Mouse (Mus musculus) left cerebral cortex, adult 18-20 months (tissue): ENCODE measurements around the gene Clec16a. TPM values are rescaled to one million over a fixed set of nuclear protein-coding genes. Genes with fewer than 3 reads are reported as not detected.
A peak's percentile ranks its signal among the peaks of the same experiment; 100 is the strongest.

Source experiments
- DNase-seq, 2 experiments: peaks; one replicate each; pipeline ENCODE4 v3.0.0; 2021 to 2022; ENCODE audit warnings: low spot score in 2 of 2, mixed read lengths in 1 of 2
- long read RNA-seq, 2 experiments: library from polyadenylated mRNA; stranded (forward); transcript quantifications; one replicate each; pipeline ENCODE4 v2.0.0; 2021
- total RNA-seq, 2 experiments: library from RNA; stranded (reverse); gene quantifications; 2 replicates each; pipeline ENCODE4 v1.2.3; 2021

Gene Clec16a
- total RNA-seq = 10 to 100 TPM; 98.0 to 98.1 TPM
- long read RNA-seq, experiment 1, partial matches to known transcripts = 51 of 72 reads
- long read RNA-seq, experiment 1, other reads (novel, unspliced or antisense) = 21 of 72 reads
- long read RNA-seq, experiment 2, partial matches to known transcripts = 9 of 51 reads
- long read RNA-seq, experiment 2, other reads (novel, unspliced or antisense) = 42 of 51 reads

DNA sequence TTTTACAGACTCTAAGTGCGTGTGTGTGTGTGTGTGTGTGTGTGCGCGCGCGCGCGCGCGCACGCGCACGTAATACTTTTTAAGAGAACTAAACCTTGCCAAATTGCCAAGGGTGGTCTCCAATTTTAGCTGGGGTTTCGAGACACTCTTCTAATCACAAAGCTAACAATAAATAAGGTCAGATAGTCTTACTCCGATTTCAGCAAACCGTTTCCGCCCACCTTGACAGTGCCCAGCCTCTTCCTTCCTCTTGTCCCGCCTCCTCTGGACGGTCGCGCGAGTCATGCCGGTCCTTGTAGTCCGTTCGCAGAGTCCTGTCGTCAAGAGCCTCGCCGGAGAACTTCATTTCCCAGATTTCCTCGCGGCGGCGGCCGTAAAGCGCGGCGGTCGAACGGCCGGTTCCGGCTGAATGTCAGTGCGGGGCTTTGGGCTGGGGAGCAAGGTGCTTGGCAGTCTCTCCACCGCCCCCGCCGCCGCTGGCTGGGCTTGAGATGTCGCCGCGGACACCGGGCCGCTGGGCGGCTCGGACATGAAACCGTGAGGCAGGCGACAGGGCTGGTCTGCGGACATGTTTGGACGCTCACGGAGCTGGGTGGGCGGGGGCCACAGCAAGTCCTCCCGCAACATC lies at the start of gene Clec16a:
Gene Clec16a, plus strand, starts transcription at position 345 of the 628 bp plus-strand sequence.
- peak; percentile 96 to 98 for DNase-seq

DNA sequence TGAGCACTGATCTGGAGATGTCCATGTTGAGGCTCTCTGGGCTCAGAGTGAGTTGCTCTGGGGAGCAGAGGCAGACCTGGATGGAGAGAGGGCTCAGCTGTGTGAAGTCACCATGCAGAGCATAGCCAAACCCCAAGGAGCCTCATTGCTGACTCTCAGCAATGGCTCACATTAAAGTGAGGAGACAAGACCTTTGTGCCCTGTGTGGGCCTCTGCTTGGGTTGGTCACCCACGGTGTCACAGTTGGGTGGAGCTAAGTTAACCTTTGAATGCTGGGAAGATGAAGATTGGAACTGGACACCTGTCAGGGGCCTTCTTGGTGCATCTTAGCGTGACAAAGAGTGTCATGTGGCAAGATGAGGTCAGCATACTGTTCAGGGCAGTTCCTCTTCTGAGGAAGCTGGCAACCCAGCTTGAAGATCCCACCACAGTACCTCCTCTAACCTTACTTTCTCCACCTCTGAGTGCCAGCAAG lies 49.3 kb upstream of the Clec16a start:
- DNase-seq = no peak

DNA sequence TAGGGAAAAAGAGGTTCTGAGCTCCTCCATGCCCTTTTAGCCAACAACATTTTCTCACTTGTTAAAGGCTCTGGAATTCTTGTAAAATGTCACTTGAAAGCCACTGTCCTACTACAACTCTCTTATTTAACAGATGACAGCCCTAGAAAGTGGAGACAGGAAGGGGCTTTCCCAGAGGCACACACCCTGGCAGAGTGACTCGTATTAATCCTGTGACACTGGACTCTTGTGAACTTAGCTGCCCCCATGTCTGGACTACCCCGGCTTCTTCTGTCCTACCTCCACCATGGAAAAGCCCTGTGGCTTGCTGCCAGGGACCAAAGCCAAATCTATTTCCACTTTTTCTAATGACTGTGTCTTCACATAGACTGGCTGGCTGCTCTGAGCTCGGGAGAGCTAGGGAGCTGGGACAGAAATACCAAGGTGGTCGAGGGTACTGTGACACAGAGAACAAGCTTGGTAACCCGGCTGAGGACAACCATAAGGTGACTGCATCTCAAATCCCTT lies 47.0 kb upstream of the Clec16a start:
- no peak for DNase-seq

DNA sequence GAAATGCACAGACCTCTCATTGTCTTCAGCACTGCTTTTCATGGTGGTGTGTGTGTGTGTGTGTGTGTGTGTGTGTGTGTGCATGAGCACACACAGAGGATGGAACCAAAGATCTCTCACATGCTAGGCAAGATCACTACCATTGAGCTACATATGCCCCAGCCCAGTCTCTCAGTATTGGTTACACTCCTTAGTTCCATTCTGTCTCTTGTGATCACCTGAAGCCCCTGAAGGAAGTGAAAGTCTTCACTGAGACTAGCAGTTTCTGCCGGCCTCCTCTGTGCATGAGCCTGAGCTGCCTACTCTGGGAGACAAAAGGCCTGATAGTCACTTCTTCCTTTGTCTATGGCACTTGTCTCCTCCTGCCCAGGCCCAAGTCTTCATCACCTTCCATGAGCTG lies 46.0 kb upstream of the Clec16a start:
- no peak for DNase-seq

- DNase-seq = no peak
These were observed 43.3 kb upstream of the Clec16a start for GRCm38 (mm10) chr16:10501865-10502264.

- no peak for DNase-seq
These were observed 42.1 kb upstream of the Clec16a start for GRCm38 (mm10) chr16:10503058-10503457.

DNA sequence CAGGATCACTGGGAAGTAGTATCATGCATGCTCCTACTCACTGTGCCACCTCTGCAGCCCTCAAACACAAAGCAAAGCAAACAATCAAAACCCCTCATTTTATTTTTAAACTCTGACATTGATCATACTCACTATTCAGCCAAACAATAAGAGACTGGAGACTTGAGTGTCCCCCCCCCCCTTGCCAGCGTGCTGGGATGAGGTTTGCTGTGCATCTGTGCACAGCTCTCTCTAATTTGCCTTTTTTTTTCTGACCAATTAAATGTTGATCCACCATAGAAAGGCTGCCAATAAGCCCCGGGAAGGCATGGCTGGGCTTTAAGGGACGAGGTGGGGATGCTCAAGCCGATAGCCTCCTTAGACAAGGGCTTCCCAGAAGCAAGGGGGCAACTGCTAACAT lies 37.7 kb upstream of the Clec16a start:
- DNase-seq = no peak

- DNase-seq = no peak
These were observed 36.4 kb upstream of the Clec16a start for GRCm38 (mm10) chr16:10508691-10509090.

DNA sequence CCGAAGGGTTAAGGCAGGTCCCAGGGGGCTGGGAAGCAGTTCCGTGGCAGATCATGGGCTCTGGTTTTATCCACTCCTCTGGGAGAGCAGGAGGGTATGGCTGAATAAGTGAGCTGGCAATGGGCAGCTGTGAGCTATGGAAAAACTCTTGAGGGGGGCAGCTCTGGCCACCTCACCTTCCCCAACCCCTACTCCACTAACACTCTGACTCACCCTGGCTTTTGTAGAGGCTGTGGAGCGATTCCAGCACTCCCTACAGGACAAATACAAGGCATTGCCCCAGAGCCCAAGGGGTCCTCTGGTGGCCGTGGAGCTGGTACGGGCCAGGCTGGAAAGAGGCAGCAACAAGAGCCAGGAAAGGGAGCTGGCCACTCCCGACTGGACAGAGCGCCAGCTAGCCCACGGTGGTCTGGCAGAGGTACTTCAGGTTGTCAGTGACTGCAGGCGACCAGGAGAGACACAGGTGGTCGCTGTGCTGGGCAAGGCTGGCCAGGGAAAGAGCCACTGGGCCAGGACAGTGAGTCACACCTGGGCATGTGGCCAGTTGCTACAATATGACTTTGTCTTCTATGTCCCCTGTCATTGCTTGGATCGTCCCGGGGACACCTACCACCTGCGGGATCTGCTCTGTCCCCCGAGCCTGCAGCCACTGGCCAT lies 34.5 kb upstream of the Clec16a start:
- no peak for DNase-seq

- DNase-seq = no peak
These were observed 34.0 kb upstream of the Clec16a start for GRCm38 (mm10) chr16:10511134-10511520.

DNA sequence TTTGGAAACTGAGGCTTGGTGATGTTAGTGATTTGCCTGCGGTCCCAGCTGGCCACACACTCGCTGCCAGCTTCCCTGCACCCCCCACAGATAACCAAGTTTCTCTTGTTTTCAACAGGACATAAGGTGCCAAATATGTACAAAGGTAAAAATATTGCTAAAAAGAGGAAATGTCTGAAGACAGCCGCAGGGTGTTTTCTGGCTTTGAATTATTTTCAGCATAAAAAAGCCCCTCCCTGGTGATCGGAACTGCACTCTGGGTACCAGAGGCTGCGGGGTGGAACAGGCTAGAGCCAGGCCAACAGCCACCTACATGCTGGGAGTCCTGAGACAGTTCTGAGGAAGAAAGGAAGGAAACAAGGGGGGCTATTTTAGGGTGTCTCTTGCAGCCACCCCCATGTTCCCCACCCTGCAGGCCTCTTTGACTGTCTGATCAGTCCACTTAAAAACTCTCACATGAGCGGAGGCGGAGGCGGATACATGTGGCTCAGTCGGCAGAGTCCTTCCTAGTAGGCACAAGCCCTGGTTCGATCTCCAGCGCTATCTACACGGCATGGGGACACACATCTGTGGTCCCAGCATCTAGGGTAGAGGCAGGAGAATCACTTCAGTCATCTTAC lies 29.1 kb upstream of the Clec16a start:
- DNase-seq = no peak

DNA sequence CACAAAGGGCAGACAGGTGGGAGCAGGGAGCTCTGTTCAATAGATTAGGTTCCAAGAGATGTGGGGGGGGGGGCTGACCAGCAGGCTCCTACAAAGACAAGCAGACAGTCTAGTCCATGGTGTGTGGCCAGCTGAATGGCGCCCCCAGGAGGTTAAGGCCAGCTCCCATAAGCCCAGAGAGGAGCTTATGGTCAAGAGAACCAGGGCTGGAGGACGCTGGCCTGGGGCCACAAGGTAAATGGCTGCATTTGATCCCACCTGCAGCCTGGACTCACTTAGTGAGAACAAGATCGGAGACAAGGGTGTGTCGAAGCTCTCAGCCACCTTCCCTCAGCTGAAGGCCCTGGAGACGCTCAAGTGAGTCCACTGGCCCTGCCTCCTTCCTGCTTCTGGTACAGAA lies 27.1 kb upstream of the Clec16a start:
- no peak for DNase-seq

DNA sequence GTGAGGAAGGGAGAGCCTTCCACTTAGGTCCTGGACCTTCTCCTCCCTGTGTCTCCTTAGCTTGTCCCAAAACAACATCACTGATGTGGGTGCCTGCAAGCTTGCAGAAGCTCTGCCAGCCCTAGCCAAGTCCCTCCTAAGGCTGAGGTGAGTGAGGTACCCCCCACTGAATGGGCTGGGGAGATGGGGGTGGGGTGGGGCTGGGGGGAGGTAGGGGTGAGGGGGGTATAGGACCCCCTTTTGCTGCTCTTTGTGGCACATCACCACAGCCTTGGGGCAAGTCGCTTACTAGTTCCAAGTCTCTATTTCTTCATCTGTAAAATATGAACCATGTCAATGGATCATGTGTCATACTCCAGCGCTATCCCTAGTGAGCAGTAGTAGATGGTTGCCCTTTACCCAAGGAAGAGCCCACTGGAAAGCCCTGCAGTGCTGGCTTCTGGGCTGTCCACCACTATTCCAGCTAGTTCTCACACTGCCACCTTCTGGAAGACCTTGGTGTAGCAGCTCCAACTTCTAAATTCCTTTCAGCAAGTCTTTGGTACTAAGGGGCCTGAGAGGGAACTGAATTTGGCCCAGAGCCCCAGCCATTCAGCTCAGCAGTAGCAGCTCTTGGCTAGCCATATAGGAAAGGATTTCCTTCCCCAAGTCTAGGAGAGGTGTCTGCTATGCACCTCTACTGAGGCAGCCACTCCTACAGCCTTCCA lies 24.1 kb upstream of the Clec16a start:
- peak; percentile 76 to 82 for DNase-seq

DNA sequence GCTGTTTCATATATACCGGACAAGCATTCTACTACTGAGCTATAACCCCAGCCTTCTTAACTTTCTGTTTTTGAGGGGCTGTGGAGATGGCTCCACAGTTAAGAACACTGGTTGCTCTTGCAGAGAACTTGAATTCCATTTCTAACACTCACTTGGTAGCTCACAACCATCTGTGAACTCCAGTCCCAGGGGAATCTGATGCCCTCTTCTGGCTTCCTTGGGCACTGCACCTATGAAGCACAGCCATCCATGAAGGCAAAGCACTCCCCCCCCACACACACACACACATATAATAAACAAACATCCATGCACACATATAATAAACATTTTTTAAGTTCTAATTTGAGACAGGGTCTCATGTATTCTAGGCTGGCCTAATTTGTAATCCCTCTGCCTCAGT lies 22.3 kb upstream of the Clec16a start:
- peak; percentile 66 to 79 for DNase-seq

DNA sequence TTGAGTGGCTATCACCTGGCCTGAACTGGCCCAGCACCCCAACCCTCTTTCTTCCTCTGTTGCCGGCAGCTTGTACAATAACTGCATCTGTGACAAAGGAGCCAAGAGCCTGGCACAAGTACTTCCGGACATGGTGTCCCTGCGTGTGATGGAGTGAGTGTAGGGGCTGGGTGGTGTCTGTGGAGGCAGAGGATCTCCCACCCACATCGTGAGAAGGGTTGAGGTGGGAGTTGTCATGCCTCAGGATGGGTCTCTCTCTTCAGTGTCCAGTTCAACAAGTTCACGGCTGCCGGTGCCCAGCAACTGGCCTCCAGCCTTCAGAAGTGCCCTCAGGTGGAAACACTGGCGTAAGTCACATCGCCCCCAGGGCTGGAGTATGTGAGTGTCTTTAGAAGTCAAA lies 21.5 kb upstream of the Clec16a start:
- DNase-seq = no peak

GRCm38 (mm10) chr16:10524866-10525609 lies 20.1 kb upstream of the Clec16a start:
- DNase-seq = no peak

DNA sequence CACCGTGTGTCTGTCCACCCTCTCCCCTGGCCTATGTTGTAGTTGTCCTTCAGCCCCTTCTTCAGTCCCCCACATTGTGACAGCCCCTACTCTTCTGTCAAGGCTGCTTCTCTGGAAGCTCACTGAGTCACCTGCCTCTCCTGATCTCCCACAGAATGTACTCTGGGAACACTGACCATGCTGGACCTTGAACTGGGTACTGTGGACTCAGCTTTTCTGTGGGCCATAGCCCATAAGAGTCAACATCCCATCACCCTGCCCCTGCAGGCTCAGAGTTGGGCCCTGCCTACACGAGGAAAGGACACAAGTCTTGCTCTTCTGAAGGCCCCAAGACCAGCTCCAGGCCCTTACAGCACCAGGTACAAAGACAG lies 19.5 kb upstream of the Clec16a start:
- no peak for DNase-seq

GRCm38 (mm10) chr16:10527046-10527644 lies 18.0 kb upstream of the Clec16a start:
- no peak for DNase-seq

- DNase-seq = no peak
These were observed 16.8 kb upstream of the Clec16a start for GRCm38 (mm10) chr16:10528382-10528781.

DNA sequence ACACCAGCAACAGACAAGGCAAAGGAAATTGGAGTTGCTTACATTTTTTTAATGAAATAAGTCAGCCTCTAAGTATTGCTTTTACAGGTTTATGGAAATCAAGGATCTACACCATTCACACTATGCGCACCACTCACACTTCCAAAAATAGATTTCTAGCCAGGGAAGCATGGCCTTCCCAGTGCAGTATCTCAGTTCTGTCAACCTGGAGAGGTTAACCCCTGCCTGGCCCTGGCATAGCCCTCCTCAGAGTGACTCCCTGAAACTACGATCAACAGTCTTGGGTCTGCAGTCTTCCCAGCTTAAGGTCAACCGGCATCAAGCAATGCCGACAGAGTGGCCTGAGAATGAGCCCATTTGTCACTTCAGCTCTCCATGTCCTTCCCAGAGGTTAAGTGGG lies 15.0 kb upstream of the Clec16a start:
- no peak for DNase-seq
